Mouse (Mus musculus): ENCODE data around the gene Tcf7l2. TPM values are rescaled to one million over a fixed set of nuclear protein-coding genes. Genes with fewer than 3 reads are reported as not detected.

Tcf7l2 gene
- polyA plus RNA-seq, 1 experiment from 2014 or later, result 48.9 TPM

DNA sequence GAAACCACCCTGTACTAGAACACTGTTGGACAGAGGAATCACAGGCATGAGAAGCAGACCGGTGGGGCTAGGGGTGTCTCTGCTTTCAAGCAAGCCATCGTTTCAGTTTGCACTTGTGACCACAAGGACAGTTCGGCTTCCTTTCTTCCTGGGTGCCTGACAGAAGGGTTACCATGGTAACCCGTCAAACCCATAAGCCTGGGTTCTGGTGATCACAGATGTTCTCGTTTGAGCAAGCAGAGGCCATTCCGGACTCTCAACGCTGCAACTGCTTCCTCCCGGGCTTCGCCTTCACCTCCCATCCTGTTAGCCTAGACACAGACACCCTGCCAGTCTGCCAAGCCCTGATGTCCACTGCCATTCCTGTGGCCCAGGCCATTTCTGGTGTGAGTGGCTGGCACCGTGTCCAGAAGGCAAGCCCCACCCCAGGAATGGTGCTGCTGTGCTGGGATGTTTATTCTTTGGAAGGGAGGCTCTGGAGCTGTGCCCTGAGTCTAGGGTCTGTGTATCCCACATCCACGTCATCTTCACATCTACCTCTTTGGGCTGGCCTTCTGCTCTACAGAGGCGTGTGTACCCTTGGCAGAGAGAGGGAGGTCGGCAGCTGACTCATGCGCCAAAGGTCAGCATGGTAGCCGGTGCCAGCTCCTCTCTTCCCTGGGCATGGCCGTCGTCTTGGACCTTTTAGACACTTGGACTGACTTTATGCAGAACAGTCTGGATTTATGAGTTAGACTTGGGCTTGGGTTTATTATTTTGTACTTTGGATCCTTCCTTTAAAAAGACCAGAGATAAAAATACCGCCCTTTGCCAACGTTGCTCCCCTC is 110.1 kb downstream of the Tcf7l2 start:
- H3K4me2 ChIP-seq, result no peak overlapping the region
- DNase-seq (ENCODE audit: low spot score) (no peak), ATAC-seq (replicated peaks; ENCODE audit: low FRiP score) (no peak)
- H3K27me3 ChIP-seq (replicated peaks; ENCODE audit: control insufficient read depth, insufficient read depth, low read length), result no peaks in the 10 kb centered on the region
- 78% methylated on average over 19 of the region's 19 CpGs for WGBS
- H3K9ac ChIP-seq (ENCODE audit: low read depth, low read length), result no peak overlapping the region
- no peaks in the 10 kb centered on the region; the same call in 1 of the 2 replicates for H3K36me3 ChIP-seq (ENCODE audit: control insufficient read depth, insufficient read depth, low read length)
- H3K4me1 ChIP-seq (replicated peaks; ENCODE audit: control insufficient read depth, insufficient read depth, low read length), result 0 out of 2 replicates have a peak, but pooled peaks cover 3% of the 10 kb centered on the region
- H3K27ac ChIP-seq (ENCODE audit: low read depth, low read length), result no peak overlapping the region
- H3K9me3 ChIP-seq (ENCODE audit: control insufficient read depth, low read length), result no peaks in the 10 kb centered on the region
- no peak overlapping the region for H3K4me3 ChIP-seq (ENCODE audit: low read depth, low read length)

GRCm38 (mm10) chr19:55854389-55854788 is 112.8 kb downstream of the Tcf7l2 start:
- ATAC-seq (replicated peaks; ENCODE audit: low FRiP score), result no peak
- Histone ChIP-seq H3K36me3 (ENCODE audit: control insufficient read depth, insufficient read depth, low read length) (no peaks in the 10 kb centered on the region), H3K4me3 (ENCODE audit: low read depth, low read length) (no peak overlapping the region), H3K27me3 (replicated peaks; ENCODE audit: control insufficient read depth, insufficient read depth, low read length) (no peaks in the 10 kb centered on the region), H3K9me3 (ENCODE audit: control insufficient read depth, low read length) (no peaks in the 10 kb centered on the region), H3K4me1 (replicated peaks; ENCODE audit: control insufficient read depth, insufficient read depth, low read length) (0 out of 2 replicates have a peak, but pooled peaks cover 3% of the 10 kb centered on the region), H3K9ac (ENCODE audit: low read depth, low read length) (no peak overlapping the region), H3K27ac (ENCODE audit: low read depth, low read length) (no peak overlapping the region), H3K4me2 (no peak overlapping the region)
- DNase-seq (ENCODE audit: low spot score), result no peak
- 82% methylated on average over 10 of the region's 10 CpGs for WGBS

DNA sequence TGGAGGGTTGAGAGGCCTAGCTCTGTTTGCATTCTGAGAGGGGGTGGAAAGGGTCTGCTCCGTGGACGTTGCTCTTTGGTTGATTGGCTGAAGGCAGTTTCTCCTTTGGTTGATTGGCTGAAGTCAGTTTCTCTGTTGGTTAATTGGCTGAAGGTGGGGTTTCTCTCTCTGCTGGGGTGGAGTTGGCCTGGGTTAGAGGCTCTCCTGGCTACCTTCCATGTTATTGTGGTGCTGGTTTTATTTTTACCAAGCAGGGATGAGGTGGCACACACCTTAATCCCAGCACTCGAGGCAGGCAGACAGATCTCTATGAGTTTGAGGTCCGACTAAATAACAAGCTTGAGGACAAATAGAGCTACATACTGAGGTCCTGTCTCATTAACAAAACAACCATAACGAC is 114.0 kb downstream of the Tcf7l2 start:
- no peak overlapping the region for H3K4me2 ChIP-seq
- no peak overlapping the region for H3K9ac ChIP-seq (ENCODE audit: low read depth, low read length)
- no peak for ATAC-seq (replicated peaks; ENCODE audit: low FRiP score)
- DNase-seq (ENCODE audit: low spot score), result no peak
- 76% methylated on average over 5 of the region's 5 CpGs for WGBS
- no peaks in the 10 kb centered on the region for H3K9me3 ChIP-seq (ENCODE audit: control insufficient read depth, low read length)
- H3K4me1 ChIP-seq (replicated peaks; ENCODE audit: control insufficient read depth, insufficient read depth, low read length), result peaks cover 13% of the 10 kb centered on the region
- H3K27ac ChIP-seq (ENCODE audit: low read depth, low read length), result no peak overlapping the region
- H3K36me3 ChIP-seq (ENCODE audit: control insufficient read depth, insufficient read depth, low read length), result no peaks in the 10 kb centered on the region
- H3K27me3 ChIP-seq (replicated peaks; ENCODE audit: control insufficient read depth, insufficient read depth, low read length), result no peaks in the 10 kb centered on the region
- no peak overlapping the region for H3K4me3 ChIP-seq (ENCODE audit: low read depth, low read length)

DNA sequence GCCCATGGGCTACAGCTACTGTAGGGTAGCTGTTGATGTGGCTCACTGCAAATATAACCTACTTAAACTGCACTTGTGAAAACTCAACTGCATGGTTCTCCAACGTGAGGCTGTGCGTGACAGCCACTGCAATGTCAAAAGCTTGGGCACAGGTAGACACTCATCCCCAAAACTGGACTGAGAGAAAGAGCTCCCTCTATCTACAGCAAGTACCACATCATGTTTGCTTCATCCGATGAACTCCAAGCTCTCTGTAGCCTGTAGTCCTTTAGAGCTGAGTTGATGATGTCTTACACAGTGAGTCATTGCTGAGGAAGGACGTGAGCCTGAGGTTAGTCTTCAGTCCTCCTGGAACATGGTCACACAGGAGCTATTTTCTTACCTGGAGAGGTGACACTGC is 115.7 kb downstream of the Tcf7l2 start:
- no peak overlapping the region for H3K27ac ChIP-seq (ENCODE audit: low read depth, low read length)
- 86% methylated on average over 4 of the region's 4 CpGs for WGBS
- no peaks in the 10 kb centered on the region for H3K27me3 ChIP-seq (replicated peaks; ENCODE audit: control insufficient read depth, insufficient read depth, low read length)
- no peak overlapping the region for H3K9ac ChIP-seq (ENCODE audit: low read depth, low read length)
- ATAC-seq (replicated peaks; ENCODE audit: low FRiP score) (no peak), DNase-seq (ENCODE audit: low spot score) (no peak)
- no peaks in the 10 kb centered on the region for H3K36me3 ChIP-seq (ENCODE audit: control insufficient read depth, insufficient read depth, low read length)
- no peak overlapping the region for H3K4me2 ChIP-seq
- H3K9me3 ChIP-seq (ENCODE audit: control insufficient read depth, low read length), result no peaks in the 10 kb centered on the region
- no peak overlapping the region for H3K4me3 ChIP-seq (ENCODE audit: low read depth, low read length)
- H3K4me1 ChIP-seq (replicated peaks; ENCODE audit: control insufficient read depth, insufficient read depth, low read length), result peaks cover 30% of the 10 kb centered on the region

DNA sequence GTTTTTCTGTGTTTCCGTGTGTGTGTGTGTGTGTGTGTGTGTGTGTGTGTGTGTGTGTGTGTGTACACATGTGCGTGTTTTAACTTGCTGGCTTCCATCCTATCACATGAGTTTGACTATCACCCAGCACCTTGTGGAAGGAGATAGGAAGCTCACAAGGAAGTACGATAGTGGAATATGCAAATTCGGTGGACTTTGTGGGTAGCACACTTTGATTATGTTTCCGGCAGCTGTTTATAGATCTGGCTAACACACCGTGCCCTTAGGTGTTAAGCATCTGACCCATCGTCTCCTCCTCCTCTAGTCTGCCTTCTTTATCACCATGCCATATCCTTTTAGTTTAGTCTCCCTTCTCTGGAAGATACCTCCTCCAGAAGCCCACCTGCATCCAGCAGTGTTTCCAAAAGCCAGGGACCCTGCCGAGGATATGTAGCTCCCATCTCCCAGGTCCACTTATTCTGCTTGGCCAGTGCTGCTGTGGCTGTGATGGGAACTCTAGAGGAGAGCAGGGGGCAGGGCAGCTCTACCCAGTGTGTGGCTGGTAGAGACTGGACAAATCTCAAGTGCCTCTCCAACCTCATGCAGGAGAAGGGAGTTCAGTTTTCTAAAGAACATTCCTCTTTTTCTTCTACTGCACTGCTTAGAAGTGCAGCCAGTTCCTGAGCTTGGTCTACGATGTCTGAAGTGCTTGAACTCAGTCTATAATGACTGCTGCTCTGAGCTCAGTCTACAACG is 118.6 kb downstream of the Tcf7l2 start:
- Histone ChIP-seq H3K4me2 (no peak overlapping the region), H3K27ac (ENCODE audit: low read depth, low read length) (no peak overlapping the region; the same call in 1 of the 2 replicates), H3K36me3 (ENCODE audit: control insufficient read depth, insufficient read depth, low read length) (no peaks in the 10 kb centered on the region), H3K9me3 (ENCODE audit: control insufficient read depth, low read length) (no peaks in the 10 kb centered on the region), H3K4me1 (replicated peaks; ENCODE audit: control insufficient read depth, insufficient read depth, low read length) (peaks cover 40% of the 10 kb centered on the region), H3K27me3 (replicated peaks; ENCODE audit: control insufficient read depth, insufficient read depth, low read length) (no peaks in the 10 kb centered on the region), H3K9ac (ENCODE audit: low read depth, low read length) (no peak overlapping the region), H3K4me3 (ENCODE audit: low read depth, low read length) (no peak overlapping the region)
- no peak for DNase-seq (ENCODE audit: low spot score)
- 50% methylated on average over 10 of the region's 10 CpGs for WGBS
- peak; percentile 30; the same call in 1 of the 2 replicates for ATAC-seq (replicated peaks; ENCODE audit: low FRiP score)

- 45% methylated on average over 2 of the region's 2 CpGs for WGBS
- Histone ChIP-seq H3K36me3 (ENCODE audit: control insufficient read depth, insufficient read depth, low read length) (no peaks in the 10 kb centered on the region), H3K4me3 (ENCODE audit: low read depth, low read length) (no peak overlapping the region), H3K27me3 (replicated peaks; ENCODE audit: control insufficient read depth, insufficient read depth, low read length) (no peaks in the 10 kb centered on the region), H3K27ac (ENCODE audit: low read depth, low read length) (peak overlapping the region; percentile 63), H3K9me3 (ENCODE audit: control insufficient read depth, low read length) (no peaks in the 10 kb centered on the region), H3K4me1 (replicated peaks; ENCODE audit: control insufficient read depth, insufficient read depth, low read length) (peaks cover 53% of the 10 kb centered on the region), H3K4me2 (no peak overlapping the region; the same call in 1 of the 2 replicates), H3K9ac (ENCODE audit: low read depth, low read length) (no peak overlapping the region)
- DNase-seq (ENCODE audit: low spot score), result peak; percentile 41
- ATAC-seq (replicated peaks; ENCODE audit: low FRiP score), result peak; percentile 82
Measured at GRCm38 (mm10) chr19:55861746-55862145, 120.1 kb downstream of the Tcf7l2 start.

DNA sequence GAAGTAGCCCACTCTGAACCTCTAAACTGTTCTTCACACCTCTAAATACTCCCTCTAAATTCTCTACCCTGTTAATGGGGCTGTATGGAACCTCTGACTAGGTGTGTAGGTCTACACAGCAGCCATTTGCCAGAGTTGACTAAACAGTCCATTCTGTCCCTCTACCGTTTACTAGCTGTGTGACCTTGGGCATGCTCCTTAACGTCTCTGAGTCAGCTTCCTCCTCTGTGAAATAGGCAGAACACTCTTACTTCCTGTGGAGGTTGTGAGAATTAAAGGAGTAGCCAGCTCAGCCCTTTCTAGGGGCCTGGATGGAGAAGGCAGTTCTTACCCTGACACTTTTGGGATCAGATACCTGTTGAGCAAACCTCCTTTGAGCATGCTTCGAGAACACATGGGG is 120.9 kb downstream of the Tcf7l2 start:
- Histone ChIP-seq H3K4me1 (replicated peaks; ENCODE audit: control insufficient read depth, insufficient read depth, low read length) (peaks cover 61% of the 10 kb centered on the region), H3K27ac (ENCODE audit: low read depth, low read length) (peak overlapping the region; percentile 63; the same call in 1 of the 2 replicates), H3K27me3 (replicated peaks; ENCODE audit: control insufficient read depth, insufficient read depth, low read length) (no peaks in the 10 kb centered on the region), H3K4me3 (ENCODE audit: low read depth, low read length) (no peak overlapping the region), H3K4me2 (no peak overlapping the region), H3K9me3 (ENCODE audit: control insufficient read depth, low read length) (no peaks in the 10 kb centered on the region), H3K9ac (ENCODE audit: low read depth, low read length) (peak overlapping the region; percentile 23; the same call in 1 of the 2 replicates), H3K36me3 (ENCODE audit: control insufficient read depth, insufficient read depth, low read length) (no peaks in the 10 kb centered on the region)
- no peak for DNase-seq (ENCODE audit: low spot score)
- 52% methylated on average over 3 of the region's 3 CpGs for WGBS
- ATAC-seq (replicated peaks; ENCODE audit: low FRiP score), result no peak

DNA sequence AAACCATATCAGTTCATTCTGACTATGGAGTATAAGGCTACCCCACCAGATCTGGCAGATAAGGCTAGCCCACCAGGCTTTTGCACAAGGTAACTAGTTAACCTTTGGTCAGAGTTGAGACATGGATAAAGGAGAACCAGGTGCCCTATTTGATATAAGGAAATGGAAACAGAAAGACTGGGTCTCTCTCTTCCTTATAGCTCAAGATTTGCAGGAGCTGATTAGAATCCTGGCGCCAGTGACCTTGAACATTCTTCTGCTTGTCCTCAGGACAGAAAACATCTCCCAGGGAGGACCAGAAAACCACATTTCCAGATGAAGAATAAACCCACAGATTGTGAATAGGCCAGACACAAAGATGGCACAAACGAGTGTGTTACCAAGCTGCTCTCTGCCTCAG is 123.4 kb downstream of the Tcf7l2 start:
- Histone ChIP-seq H3K4me1 (replicated peaks; ENCODE audit: control insufficient read depth, insufficient read depth, low read length) (peaks cover 66% of the 10 kb centered on the region), H3K27me3 (replicated peaks; ENCODE audit: control insufficient read depth, insufficient read depth, low read length) (no peaks in the 10 kb centered on the region), H3K9me3 (ENCODE audit: control insufficient read depth, low read length) (no peaks in the 10 kb centered on the region), H3K4me3 (ENCODE audit: low read depth, low read length) (no peak overlapping the region), H3K27ac (ENCODE audit: low read depth, low read length) (peak overlapping the region; percentile 86), H3K9ac (ENCODE audit: low read depth, low read length) (peak overlapping the region; percentile 23; the same call in 1 of the 2 replicates), H3K4me2 (no peak overlapping the region), H3K36me3 (ENCODE audit: control insufficient read depth, insufficient read depth, low read length) (no peaks in the 10 kb centered on the region)
- DNase-seq (ENCODE audit: low spot score) (no peak), ATAC-seq (replicated peaks; ENCODE audit: low FRiP score) (no peak)
- WGBS, result 81% methylated on average over 2 of the region's 2 CpGs

All from liver, embryonic 11.5 days (tissue).